Mouse (Mus musculus) thymus, postnatal 25 days (tissue): ENCODE measurements around the gene Marveld1.
A peak's percentile ranks its signal among the peaks of the same experiment; 100 is the strongest.

Source experiments
- DNase-seq: peaks from one replicate; pipeline ENCODE4 v3.0.0; 2022

The Marveld1 gene

DNA sequence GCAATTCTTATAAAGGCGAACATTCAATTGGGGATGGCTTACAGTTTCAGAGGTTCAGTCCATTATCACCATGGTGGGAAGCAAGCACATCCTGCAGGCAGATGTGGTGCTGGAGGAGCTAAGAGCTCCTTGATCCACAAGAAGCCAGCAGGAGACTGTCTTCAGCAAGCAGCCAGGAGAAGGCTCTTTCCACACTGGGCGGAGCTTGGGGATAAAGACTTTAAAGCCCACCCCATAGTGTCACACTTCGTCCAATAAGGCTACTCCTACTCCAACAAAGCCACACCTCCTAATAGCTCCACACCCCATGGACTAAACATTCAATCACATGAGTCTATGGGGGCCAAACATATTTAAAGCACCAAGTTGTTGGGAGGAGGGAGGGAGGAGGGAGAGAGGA is 5.2 kb upstream of the Marveld1 start:
- no peak for DNase-seq

- DNase-seq = no peak
Observed at GRCm38 (mm10) chr19:42142757-42143156, 4.4 kb upstream of the Marveld1 start.

DNA sequence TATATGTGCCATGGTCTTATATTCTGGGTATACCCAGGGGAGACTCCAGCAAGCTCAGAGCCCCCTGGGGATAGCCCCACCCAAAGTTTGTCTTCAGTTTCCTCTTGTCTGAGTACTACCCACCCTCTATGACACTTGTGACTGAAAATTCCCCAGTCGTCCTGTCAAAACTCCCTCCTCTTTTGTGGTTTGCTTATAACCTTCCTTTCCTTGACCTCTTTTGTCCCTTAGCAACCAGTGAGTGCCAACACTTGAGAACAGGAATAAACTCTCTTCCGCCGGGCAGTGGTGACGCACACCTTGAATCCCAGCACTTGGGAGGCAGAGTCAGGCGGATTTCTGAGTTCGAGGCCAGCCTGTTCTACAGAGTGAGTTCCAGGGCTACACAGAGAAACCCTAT is 3.1 kb upstream of the Marveld1 start:
- no peak for DNase-seq

- peak; percentile 77 for DNase-seq
Observed at GRCm38 (mm10) chr19:42144541-42145167, 2.5 kb upstream of the Marveld1 start.

DNA sequence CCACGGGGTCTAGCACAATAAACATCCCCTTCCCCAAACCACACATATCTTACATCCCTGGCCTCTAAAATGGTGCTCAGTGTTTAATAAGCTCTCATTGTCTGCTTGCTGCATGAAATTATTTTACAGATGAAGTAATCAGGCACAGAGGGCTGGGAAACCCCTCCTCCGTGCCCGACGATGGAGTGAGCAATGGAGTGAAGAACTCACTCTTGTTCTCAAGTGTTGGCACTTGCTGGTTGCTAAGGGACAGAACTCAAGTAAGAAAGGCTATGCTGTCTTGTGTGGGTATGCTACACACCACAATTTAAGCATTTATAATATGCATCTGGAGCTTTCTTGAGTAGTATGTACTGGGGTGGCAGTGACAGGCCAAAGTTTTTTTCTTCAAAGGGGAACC is 2.0 kb upstream of the Marveld1 start:
- no peak for DNase-seq

GRCm38 (mm10) chr19:42145731-42146130 is 1.5 kb upstream of the Marveld1 start:
- no peak for DNase-seq

DNA sequence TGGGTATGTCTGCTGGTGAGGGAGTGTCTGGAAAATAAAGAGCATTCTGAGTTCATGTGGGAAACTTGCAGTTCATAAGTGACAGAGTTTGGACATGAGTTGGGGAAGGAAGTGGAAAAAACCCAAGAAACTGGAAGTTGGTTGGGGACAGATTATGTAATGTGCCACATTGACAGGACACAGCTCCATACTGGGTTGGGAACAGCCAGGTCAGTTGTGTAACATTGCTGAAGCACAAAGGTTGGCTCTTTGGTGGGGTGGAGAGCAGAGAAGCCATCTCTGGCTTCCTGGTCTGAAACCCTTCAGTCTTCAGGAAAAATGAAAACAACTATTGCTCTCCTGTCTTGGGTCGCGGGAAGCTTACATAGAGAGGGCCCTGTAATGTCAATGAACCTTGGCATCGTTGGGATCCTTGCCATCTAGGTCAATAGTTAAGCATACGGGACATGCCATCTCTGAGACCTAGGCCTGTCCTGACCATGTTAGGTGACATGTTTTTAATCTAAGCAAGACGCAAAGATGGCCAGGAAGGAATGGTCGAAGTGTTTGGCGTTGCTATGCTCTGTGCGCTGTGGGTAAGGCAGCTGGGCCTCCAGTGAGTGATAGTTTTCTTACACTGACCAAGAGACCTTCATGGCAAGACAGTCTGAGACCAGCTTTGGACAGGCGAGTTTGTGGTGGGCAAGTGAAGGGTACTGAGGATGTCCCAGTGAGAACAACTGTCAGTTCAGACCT is 757 bp upstream of the Marveld1 start:
- no peak for DNase-seq

DNA sequence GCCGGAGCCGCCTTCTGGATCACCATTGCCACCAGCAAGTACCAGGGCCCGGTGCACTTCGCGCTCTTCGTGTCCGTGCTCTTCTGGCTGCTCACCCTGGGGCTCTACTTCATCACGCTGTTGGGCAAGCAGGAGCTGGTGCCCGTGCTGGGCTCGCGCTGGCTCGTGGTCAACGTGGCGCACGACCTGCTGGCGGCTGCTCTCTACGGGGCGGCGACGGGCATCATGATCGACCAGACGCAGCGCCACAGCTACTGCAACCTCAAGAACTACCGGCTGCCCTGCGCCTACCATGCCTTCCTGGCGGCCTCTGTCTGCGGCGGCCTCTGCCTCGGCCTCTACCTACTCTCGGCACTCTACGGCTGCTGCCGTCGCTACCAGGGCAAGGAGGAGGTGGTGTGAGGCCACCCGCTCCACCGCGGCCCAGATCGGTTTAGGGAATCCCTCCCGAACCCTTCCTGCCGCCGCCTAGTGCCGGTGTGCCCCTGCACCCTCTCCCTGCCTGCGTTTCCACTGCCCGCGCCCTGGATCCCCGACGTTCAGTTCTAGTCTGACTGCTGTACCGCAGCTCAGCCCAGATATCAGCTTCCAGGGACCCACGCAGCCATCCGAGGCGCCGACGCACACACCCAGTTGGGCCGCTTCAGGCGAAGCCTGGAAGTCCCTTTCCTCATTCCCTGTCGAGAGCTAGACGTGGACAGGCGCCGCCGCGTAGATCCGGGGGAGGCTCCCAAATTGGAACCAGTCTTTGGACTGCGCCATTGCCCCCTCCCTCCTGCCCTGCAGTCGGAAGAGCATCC is 769 bp downstream of the Marveld1 start:
- peak; percentile 51 for DNase-seq

DNA sequence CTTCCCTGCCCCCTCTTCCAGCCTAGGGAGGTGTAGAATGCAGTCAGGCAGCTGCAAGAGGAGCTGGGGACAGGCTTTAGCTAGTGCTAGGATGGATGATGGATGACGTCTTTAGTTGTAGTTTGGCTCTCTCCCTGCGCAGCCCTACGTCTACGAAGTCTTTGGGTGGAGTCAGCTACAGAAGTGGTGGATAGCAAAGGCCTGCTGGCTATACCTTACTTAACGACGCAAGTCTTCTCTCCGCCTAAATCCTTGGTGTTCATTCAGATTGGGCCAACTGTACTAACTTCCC is 1.3 kb downstream of the Marveld1 start:
- DNase-seq = no peak

- DNase-seq = peak; percentile 72
Observed at GRCm38 (mm10) chr19:42151990-42152389, 4.8 kb downstream of the Marveld1 start.

GRCm38 (mm10) chr19:42157493-42158237 is 10.5 kb downstream of the Marveld1 start:
- DNase-seq = peak; percentile 20

GRCm38 (mm10) chr19:42158246-42159017 is 11.2 kb downstream of the Marveld1 start:
- DNase-seq = no peak

DNA sequence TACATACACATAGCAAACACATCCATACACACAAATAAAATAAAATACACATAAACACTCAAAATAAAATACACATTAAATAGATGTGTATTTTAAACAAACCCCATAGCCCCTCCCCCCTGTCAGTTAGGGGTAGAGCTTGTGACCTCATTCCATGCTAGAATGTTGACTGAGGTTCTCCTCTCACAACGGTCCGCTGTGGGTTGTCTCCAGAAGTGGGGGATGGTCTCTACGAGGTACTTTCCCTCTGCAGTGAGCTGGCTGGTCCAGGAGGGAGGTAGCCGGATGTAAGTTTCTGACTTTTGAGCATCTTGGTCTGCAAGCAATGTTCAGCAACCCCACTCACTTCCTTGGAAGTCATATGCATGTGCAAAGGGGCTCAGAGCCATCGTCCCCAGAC is 16.6 kb downstream of the Marveld1 start, which contains the start of gene Zfyve27:
TSS of gene Zfyve27 (plus strand) at position 188 of the 400 bp plus-strand sequence.
- no peak for DNase-seq

DNA sequence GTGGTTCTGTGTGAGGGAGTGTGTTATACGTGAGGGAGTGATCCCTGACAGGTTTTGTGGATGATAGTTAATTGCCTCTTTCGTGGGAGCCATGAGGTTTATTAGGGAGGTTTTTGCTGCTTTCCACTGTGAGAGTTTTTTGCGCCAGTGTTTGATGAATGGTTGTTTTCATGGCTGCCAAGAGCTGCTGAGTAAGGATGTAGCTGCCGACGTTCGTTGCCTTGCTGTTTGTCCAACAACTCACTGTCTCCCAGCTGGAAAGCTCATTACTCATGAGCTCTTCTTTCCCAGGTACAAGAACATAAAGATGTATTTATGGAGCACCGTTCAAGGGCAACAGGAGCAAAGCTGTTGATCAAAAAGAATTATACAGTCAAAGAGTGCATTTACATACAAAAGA is 17.0 kb downstream of the Marveld1 start:
- DNase-seq = no peak

DNA sequence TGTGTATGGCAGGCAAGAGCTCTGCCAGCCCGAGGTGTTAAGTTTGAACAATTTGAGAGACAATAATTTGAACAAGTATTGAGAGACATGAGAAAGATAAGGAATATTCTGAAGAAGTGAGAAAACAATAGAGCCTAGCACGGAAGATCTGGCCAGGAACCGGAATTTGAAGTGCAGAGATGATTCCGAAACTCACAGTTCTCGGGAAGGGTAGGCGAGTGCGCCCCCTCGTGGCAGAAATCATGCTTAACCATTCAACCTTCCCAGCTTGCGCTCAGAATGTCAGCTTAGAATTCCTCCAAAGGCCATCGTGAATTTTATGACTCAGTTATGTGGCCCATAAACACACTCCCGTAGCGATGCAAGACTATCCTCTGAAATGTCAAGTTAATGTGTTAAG is 18.9 kb downstream of the Marveld1 start:
- peak; percentile 86 for DNase-seq

GRCm38 (mm10) chr19:42166766-42167165 is 19.6 kb downstream of the Marveld1 start:
- no peak for DNase-seq

DNA sequence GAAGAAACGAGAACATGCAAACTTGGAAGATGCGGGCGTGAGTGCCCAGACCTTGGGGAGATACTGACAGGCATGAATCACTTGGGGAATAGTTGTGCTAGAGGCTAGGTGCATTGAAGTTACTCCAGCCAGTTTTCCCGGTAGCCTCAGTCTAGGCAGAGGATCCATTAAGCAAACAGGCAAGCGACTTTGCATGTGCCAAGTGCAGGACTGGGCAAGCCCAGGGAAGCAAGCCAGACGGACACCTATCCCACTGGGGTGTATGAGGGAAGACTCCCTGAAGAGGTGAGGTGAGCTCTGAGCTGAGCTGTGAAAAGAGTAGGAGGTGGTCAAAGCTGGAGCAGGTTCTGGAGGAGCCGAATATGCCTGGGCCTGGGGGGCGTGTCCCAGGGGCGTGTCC is 20.3 kb downstream of the Marveld1 start:
- DNase-seq = no peak

DNA sequence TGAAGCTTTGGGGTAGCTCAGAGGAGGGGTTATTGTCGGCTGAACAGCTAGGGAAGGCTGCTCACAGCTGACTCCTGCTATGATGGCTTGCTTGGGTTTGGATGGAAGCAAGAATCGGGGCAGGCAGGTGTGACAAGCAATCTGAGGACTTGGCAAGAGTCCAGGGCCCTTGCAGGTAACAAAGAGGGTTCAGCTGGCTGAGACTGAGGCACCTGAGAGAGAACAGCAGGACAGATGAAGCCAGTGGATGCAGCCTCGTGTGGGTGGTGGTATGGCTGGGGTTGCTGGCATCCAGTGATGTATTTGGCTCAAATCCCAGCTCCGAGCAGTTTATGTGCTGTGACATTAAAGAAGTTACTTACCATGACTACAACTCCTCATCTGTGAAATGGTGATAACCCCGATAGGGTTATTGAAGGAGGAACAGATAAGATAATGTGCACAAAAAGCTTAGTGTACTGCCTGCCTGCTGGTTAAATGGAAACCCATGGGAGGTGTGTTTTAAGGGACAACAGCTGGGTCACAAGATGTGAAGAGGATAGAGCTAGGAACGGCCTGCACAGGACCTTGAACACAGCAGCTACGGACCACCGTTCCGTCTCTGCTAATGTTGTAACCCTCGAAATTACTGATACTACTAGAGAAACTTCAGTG is 22.2 kb downstream of the Marveld1 start:
- DNase-seq = no peak

DNA sequence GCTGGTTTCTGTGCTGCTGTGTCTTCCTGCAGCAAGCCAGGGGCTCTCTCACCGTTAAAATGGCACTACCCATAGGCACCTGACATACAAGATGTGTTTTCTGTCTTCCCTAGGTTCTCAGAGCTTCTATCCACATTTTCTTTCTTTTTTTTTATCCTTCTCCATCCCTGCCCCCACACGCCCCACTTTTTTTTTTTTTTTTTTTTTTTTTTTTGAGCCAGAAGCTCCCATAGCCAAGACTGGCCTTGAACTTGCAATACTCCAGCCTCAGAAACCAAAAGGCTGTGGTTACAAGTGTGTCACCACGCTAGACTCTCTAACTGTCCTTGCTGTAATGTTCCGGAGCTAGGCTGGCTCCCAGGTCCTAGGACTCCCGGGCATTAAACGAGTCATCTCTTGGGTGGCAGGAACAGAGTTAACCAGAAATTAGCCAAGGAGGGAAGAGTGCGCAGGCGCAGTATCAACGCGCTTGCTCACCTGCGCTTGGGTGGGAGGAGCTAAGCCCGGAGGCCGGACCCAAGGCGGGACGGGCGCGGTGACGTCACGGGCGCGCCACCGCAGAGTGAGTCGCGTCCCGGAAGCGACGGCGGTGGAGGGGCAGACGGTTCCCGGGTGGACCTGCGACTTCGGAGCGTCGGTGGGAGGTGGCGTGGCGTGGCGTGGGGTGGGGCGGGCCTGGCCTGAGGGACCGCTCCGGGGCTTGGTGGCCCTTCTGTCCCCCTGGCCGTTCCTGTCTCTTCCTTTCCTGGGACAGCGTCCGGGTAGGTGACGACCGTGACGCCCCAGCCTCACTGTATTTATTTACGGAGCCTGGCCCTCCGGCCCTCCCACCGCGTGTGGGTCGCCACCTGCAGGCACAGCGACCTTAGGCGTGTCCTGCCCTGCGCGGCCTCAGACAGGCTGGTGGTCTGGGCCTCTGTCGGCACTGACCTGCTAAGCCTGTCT is 23.1 kb downstream of the Marveld1 start:
- DNase-seq = peak; percentile 96

- no peak for DNase-seq
Observed at GRCm38 (mm10) chr19:42176841-42177240, 29.6 kb downstream of the Marveld1 start.

DNA sequence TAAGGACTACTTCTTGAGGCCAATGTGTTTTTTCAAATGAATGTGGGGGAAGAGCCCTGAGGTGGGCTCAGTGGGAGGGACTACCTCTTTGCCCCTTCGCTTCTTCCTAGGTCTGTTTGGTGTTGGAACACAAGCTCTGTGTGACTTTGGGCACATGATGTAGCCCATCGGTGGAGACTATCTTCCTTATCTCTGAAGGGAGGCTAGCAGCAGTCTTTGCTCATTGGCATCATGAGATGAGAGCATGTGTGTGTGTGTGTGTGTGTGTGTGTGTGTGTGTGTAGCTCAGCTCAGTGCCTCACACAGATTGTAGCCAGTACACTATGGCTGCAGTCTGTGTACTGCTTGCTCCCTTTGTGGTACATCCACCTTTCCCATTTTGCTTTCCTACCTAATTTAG is 30.3 kb downstream of the Marveld1 start:
- DNase-seq = no peak
